Mouse (Mus musculus): ENCODE data around the gene Prtn3.

- TF ChIP-seq HCFC1 (IDR thresholded peaks at IDR 0.05; ENCODE audit: borderline replicate concordance, insufficient read depth, low read length) (no peak), ZC3H11A (IDR thresholded peaks at IDR 0.05; ENCODE audit: borderline replicate concordance, low read depth, low read length) (no peak), CHD2 (IDR thresholded peaks at IDR 0.05; ENCODE audit: low read depth, low read length) (no peak), ZNF384 (IDR thresholded peaks at IDR 0.05; ENCODE audit: low read depth, low read length) (no peak)
Measured at GRCm38 (mm10) chr10:79871845-79872244, 2.4 kb upstream of the Prtn3 start.

All from ES-E14 (cell line).